Mouse (Mus musculus): ENCODE data around the gene Fli1. TPM values are rescaled to one million over a fixed set of nuclear protein-coding genes. Genes with fewer than 3 reads are reported as not detected.

Gene Fli1
- polyA plus RNA-seq, 1 experiment from 2014 or later, result 21.6 TPM

DNA sequence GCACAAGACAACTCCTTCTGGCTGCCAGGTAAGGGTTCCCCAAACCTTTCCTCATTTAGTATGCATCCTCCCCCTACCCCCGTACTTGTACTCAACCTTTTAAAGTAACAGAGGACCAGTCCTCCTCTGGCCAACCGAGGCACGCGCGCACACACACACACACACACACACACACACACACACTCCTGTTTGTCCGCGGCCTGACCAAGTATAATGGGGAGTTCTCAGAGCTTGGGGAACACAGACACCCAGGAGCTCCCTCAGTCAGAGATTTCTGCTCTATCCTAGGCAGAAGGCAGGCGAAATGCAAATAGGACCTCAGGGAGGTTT is 134.0 kb downstream of the Fli1 start:
- peak overlapping the region; percentile 41 for H3K4me3 ChIP-seq (replicated peaks; ENCODE audit: low read depth, low read length)
- H3K4me2 ChIP-seq (ENCODE audit: low read length), result peak overlapping the region; percentile 79
- ATAC-seq (replicated peaks; ENCODE audit: low FRiP score, low read depth) (no peak), DNase-seq (ENCODE audit: low spot score) (no peak)
- H3K9me3 ChIP-seq (replicated peaks; ENCODE audit: low read length), result no peaks in the 10 kb centered on the region
- H3K4me1 ChIP-seq (replicated peaks; ENCODE audit: insufficient read depth, low read length), result peaks cover 14% of the 10 kb centered on the region
- no peak for TF ChIP-seq CTCF (IDR thresholded peaks at IDR 0.05; ENCODE audit: low read depth)
- peak overlapping the region; percentile 65 for H3K27ac ChIP-seq
- WGBS, result 18% methylated on average over 8 of the region's 8 CpGs
- no peak overlapping the region for H3K9ac ChIP-seq (ENCODE audit: low read depth, low read length)
- no peaks in the 10 kb centered on the region for H3K27me3 ChIP-seq (ENCODE audit: insufficient read depth, low read length)
- H3K36me3 ChIP-seq (ENCODE audit: insufficient read depth, low read length), result no peaks in the 10 kb centered on the region

DNA sequence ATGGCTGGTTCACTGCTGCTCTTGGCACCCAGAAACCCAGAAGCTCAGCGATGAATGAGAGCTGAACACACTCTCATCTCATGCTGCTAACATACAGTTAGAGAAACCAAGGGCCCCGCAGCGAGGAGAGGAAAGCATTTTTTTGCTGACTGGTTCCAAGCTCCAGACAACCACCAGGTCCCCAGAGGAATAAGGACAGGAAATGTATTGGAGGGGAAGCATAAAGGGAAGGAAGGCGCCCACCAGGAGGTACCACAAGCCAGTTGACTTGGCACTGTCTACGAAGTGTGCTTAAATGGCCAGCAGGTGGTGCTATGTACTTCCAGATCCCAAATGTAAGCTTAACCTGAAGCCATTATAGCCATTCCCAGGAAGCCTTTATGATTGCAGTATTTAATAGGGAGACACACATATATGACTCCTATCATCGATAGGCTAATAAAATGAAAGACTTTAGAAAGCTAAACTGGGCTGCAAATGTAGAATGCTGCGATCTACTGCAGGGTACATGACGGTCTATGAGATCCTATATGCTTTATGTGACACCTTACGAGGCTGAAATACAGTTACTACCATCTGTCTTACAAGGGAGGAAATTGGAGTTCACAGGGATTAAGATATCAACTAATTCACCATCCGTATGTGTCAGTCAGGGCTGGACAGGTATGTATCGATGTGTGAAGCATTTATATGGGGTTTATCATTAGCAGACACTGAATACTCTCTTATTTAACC is 137.3 kb downstream of the Fli1 start:
- ATAC-seq (replicated peaks; ENCODE audit: low FRiP score, low read depth), result no peak
- H3K4me1 ChIP-seq (replicated peaks; ENCODE audit: insufficient read depth, low read length), result peaks cover 14% of the 10 kb centered on the region
- H3K4me3 ChIP-seq (replicated peaks; ENCODE audit: low read depth, low read length), result no peak overlapping the region
- peak; percentile 92 for TF ChIP-seq CTCF (IDR thresholded peaks at IDR 0.05; ENCODE audit: low read depth)
- H3K27me3 ChIP-seq (ENCODE audit: insufficient read depth, low read length), result no peaks in the 10 kb centered on the region
- H3K9ac ChIP-seq (ENCODE audit: low read depth, low read length), result no peak overlapping the region
- no peak overlapping the region for H3K4me2 ChIP-seq (ENCODE audit: low read length)
- H3K9me3 ChIP-seq (replicated peaks; ENCODE audit: low read length), result no peaks in the 10 kb centered on the region
- DNase-seq (ENCODE audit: low spot score), result peak; percentile 95
- H3K27ac ChIP-seq, result no peak overlapping the region
- 34% methylated on average over 11 of the region's 11 CpGs for WGBS
- H3K36me3 ChIP-seq (ENCODE audit: insufficient read depth, low read length), result no peaks in the 10 kb centered on the region

DNA sequence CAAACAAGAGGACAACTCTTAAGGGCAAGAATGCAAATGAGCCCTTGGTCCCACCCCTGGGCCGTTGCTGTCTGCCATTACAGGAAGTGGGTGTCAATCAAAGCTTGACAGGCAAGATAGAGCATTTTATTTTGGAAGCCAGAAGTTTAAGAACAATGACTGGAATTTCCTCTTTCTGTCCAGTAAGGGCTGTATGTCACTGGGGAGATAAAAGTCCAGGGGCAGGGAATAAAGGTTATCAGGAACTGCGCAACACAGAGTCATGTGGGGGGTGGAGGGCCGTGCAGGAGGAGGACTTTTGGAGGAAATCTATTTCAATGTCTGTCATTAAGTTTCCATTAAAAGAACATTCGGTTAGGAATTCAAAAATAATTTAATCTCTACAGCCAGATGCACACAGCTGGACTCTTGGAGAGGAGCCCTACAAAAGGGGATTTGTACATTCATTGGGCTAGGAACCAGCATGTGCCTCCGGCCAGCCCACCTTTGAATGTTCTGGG is 141.9 kb downstream of the Fli1 start:
- WGBS, result 39% methylated on average over 5 of the region's 5 CpGs
- no peak overlapping the region for H3K9ac ChIP-seq (ENCODE audit: low read depth, low read length)
- no peak overlapping the region for H3K4me2 ChIP-seq (ENCODE audit: low read length)
- H3K4me1 ChIP-seq (replicated peaks; ENCODE audit: insufficient read depth, low read length), result no peaks in the 10 kb centered on the region; the same call in 1 of the 2 replicates
- peak overlapping the region; percentile 83 for H3K27ac ChIP-seq
- H3K36me3 ChIP-seq (ENCODE audit: insufficient read depth, low read length), result no peaks in the 10 kb centered on the region
- no peak for TF ChIP-seq CTCF (IDR thresholded peaks at IDR 0.05; ENCODE audit: low read depth)
- ATAC-seq (replicated peaks; ENCODE audit: low FRiP score, low read depth) (no peak; the same call in 1 of the 2 replicates), DNase-seq (ENCODE audit: low spot score) (peak; percentile 91)
- H3K27me3 ChIP-seq (ENCODE audit: insufficient read depth, low read length), result no peaks in the 10 kb centered on the region
- no peak overlapping the region for H3K4me3 ChIP-seq (replicated peaks; ENCODE audit: low read depth, low read length)
- no peaks in the 10 kb centered on the region for H3K9me3 ChIP-seq (replicated peaks; ENCODE audit: low read length)

DNA sequence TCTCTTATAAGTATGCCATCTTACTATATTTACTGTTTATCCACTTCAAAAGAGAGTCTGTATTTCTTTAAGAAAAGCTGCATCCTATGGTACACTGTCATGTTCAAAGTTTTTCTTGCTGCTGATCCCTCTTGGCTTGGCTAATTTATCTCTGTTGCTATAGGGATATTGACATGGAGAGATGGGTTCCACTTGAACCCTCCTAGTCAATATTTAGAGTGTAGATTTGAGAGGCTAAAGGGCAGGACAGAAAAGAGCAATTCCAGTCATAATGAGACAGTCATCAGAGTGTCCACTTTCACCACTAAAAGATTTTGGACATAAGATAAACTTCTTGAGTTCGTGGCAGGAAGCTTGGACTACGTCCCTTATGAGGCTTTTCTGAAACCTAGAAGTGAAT is 142.4 kb downstream of the Fli1 start:
- DNase-seq (ENCODE audit: low spot score), result no peak
- ATAC-seq (replicated peaks; ENCODE audit: low FRiP score, low read depth), result no peak
- H3K27ac ChIP-seq, result peak overlapping the region; percentile 54; the same call in 1 of the 2 replicates
- H3K4me2 ChIP-seq (ENCODE audit: low read length), result no peak overlapping the region
- H3K9me3 ChIP-seq (replicated peaks; ENCODE audit: low read length), result no peaks in the 10 kb centered on the region
- no peaks in the 10 kb centered on the region for H3K27me3 ChIP-seq (ENCODE audit: insufficient read depth, low read length)
- WGBS, result 40% methylated on average over 2 of the region's 2 CpGs
- no peak overlapping the region for H3K4me3 ChIP-seq (replicated peaks; ENCODE audit: low read depth, low read length)
- no peak for TF ChIP-seq CTCF (IDR thresholded peaks at IDR 0.05; ENCODE audit: low read depth)
- no peak overlapping the region for H3K9ac ChIP-seq (ENCODE audit: low read depth, low read length)
- no peaks in the 10 kb centered on the region; the same call in 1 of the 2 replicates for H3K4me1 ChIP-seq (replicated peaks; ENCODE audit: insufficient read depth, low read length)
- H3K36me3 ChIP-seq (ENCODE audit: insufficient read depth, low read length), result no peaks in the 10 kb centered on the region

DNA sequence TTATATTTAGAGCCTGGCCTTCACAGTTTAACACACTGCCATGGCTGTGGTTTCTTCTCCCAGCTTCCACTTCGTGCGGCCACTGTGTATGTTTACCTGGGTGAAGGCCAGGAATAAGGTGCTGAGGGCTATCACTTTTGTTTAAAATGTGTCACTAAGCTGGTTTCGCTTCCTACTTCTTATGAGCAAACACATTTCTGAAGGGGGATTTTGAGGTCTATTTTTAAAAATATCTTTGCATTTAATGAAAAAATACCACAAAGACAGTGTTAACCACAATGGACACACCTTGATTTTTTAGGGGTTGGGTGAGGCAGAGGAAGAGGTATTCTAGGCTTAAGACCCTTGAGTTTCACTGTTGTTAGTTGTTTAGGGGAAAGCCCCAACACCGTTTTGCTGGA is 147.9 kb downstream of the Fli1 start:
- Histone ChIP-seq H3K9ac (ENCODE audit: low read depth, low read length) (no peak overlapping the region), H3K4me3 (replicated peaks; ENCODE audit: low read depth, low read length) (no peak overlapping the region), H3K27me3 (ENCODE audit: insufficient read depth, low read length) (no peaks in the 10 kb centered on the region), H3K4me1 (replicated peaks; ENCODE audit: insufficient read depth, low read length) (no peaks in the 10 kb centered on the region), H3K4me2 (ENCODE audit: low read length) (no peak overlapping the region), H3K9me3 (replicated peaks; ENCODE audit: low read length) (no peaks in the 10 kb centered on the region), H3K36me3 (ENCODE audit: insufficient read depth, low read length) (no peaks in the 10 kb centered on the region), H3K27ac (no peak overlapping the region)
- WGBS, result 82% methylated on average over 4 of the region's 4 CpGs
- ATAC-seq (replicated peaks; ENCODE audit: low FRiP score, low read depth), result no peak
- no peak for TF ChIP-seq CTCF (IDR thresholded peaks at IDR 0.05; ENCODE audit: low read depth)
- no peak for DNase-seq (ENCODE audit: low spot score)

DNA sequence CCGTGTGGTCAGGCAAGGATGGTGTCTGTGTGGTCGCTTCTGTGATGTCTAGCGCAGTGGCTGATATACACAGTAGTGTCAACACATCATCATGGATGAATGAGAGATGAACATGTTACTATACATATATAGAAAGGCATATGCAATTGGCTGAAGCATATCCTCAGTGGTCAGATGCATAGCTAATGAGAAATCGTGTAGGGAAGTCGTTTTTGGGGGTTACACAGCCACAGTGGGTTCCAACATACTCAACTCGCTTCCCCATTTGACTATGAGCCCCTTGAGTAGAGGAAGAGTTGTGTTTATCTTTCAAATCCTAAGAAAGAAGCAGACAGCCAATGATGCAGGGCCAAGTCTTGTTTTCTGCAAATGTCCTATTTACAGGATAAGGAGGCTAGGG is 149.9 kb downstream of the Fli1 start:
- Histone ChIP-seq H3K9me3 (replicated peaks; ENCODE audit: low read length) (no peaks in the 10 kb centered on the region), H3K36me3 (ENCODE audit: insufficient read depth, low read length) (no peaks in the 10 kb centered on the region), H3K4me2 (ENCODE audit: low read length) (no peak overlapping the region), H3K27me3 (ENCODE audit: insufficient read depth, low read length) (no peaks in the 10 kb centered on the region), H3K4me3 (replicated peaks; ENCODE audit: low read depth, low read length) (no peak overlapping the region), H3K4me1 (replicated peaks; ENCODE audit: insufficient read depth, low read length) (no peaks in the 10 kb centered on the region), H3K9ac (ENCODE audit: low read depth, low read length) (no peak overlapping the region), H3K27ac (no peak overlapping the region)
- no peak for DNase-seq (ENCODE audit: low spot score)
- TF ChIP-seq CTCF (IDR thresholded peaks at IDR 0.05; ENCODE audit: low read depth), result no peak
- ATAC-seq (replicated peaks; ENCODE audit: low FRiP score, low read depth), result no peak
- WGBS, result 85% methylated on average over 6 of the region's 6 CpGs
